Mouse (Mus musculus) lung, postnatal 14 days (tissue): ENCODE results near the gene Jup.
"Not testable (repeated sequence)": the region's sequence is repeated elsewhere in the genome, so short reads cannot be mapped to it uniquely, and the experiment has no call there.

Experiments
- DNase-seq: peaks from one replicate; pipeline ENCODE4 v3.0.0; 2021

Gene Jup

GRCm38 (mm10) chr11:100389931-100390445 lies 7.6 kb downstream of the Jup start:
- DNase-seq, result peak; percentile 79

- peak; percentile 82 for DNase-seq
These were observed 9.0 kb downstream of the Jup start for GRCm38 (mm10) chr11:100388588-100388987.

GRCm38 (mm10) chr11:100387589-100388375 lies 9.8 kb downstream of the Jup start:
- peak; percentile 73 for DNase-seq

GRCm38 (mm10) chr11:100387111-100387510 lies 10.5 kb downstream of the Jup start:
- no peak for DNase-seq

- peak; percentile 59 for DNase-seq
These were observed 11.0 kb downstream of the Jup start for GRCm38 (mm10) chr11:100386586-100386985.

GRCm38 (mm10) chr11:100385016-100385415 lies 12.5 kb downstream of the Jup start:
- DNase-seq, result no peak

GRCm38 (mm10) chr11:100382682-100383081 lies 14.9 kb downstream of the Jup start:
- no peak for DNase-seq

- DNase-seq, result no peak
These were observed 18.3 kb downstream of the Jup start for GRCm38 (mm10) chr11:100379311-100379710.

GRCm38 (mm10) chr11:100378446-100378845 lies 19.1 kb downstream of the Jup start:
- DNase-seq, result no peak

GRCm38 (mm10) chr11:100377989-100378388 lies 19.6 kb downstream of the Jup start:
- no peak for DNase-seq

GRCm38 (mm10) chr11:100376746-100377389 lies 20.7 kb downstream of the Jup start:
- DNase-seq, result no peak

- no peak for DNase-seq
These were observed 21.6 kb downstream of the Jup start for GRCm38 (mm10) chr11:100376005-100376404.

- no peak for DNase-seq
These were observed 22.4 kb downstream of the Jup start for GRCm38 (mm10) chr11:100375127-100375526.

GRCm38 (mm10) chr11:100371981-100372558 lies 25.5 kb downstream of the Jup start:
- DNase-seq, result no peak

GRCm38 (mm10) chr11:100369822-100370221 lies 27.7 kb downstream of the Jup start:
- no peak for DNase-seq

- no peak for DNase-seq
These were observed 28.4 kb downstream of the Jup start for GRCm38 (mm10) chr11:100369145-100369544.

GRCm38 (mm10) chr11:100362979-100363562 lies 34.5 kb downstream of the Jup start:
- peak; percentile 84 for DNase-seq

- peak; percentile 87 for DNase-seq
These were observed 35.2 kb downstream of the Jup start for GRCm38 (mm10) chr11:100362209-100362978.

- not testable (repeated sequence) for DNase-seq
These were observed 36.5 kb downstream of the Jup start for GRCm38 (mm10) chr11:100361059-100361458.

GRCm38 (mm10) chr11:100360175-100360574 lies 37.4 kb downstream of the Jup start:
- no peak for DNase-seq

GRCm38 (mm10) chr11:100357408-100357807 lies 40.2 kb downstream of the Jup start:
- DNase-seq, result no peak

GRCm38 (mm10) chr11:100356819-100357211 lies 40.7 kb downstream of the Jup start:
- no peak for DNase-seq
